Mouse (Mus musculus): Measurements from ENCODE around the gene Armcx2. TPM values are rescaled to one million over a fixed set of nuclear protein-coding genes. Genes with fewer than 3 reads are reported as not detected.
"Not testable (repeated sequence)": the region's sequence is repeated elsewhere in the genome, so short reads cannot be mapped to it uniquely, and the experiment has no call there.

Armcx2 gene
- polyA plus RNA-seq (2014; fragmentation: Nextera tagmentation; extraction: Ambion mirVana): 86.8 and 92.0 TPM in 2 replicates

- Histone ChIP-seq H3K27ac (ENCODE audit: low read depth, low read length) (no peak within 1 kb of the TSS), H3K4me2 (ENCODE audit: low read depth) (peak within 1 kb of the TSS; percentile 44), H3K36me3 (ENCODE audit: control insufficient read depth, insufficient read depth, low read length) (no peaks in the 10 kb centered on the region; the same call in 1 of the 2 replicates), H3K9ac (ENCODE audit: low read length) (peak within 1 kb of the TSS; percentile 67), H3K4me1 (ENCODE audit: control insufficient read depth, insufficient read depth, low read length) (no peaks in the 10 kb centered on the region), H3K9me3 (ENCODE audit: control insufficient read depth, low read length) (no peaks in the 10 kb centered on the region), H3K4me3 (ENCODE audit: low read depth, low read length) (peak within 1 kb of the TSS; percentile 57), H3K27me3 (ENCODE audit: control insufficient read depth, insufficient read depth, low read length) (0 out of 2 replicates have a peak, but pooled peaks cover 2% of the 10 kb centered on the region)
- 11% methylated on average over 16 of the region's 16 CpGs for WGBS
- DNase-seq (ENCODE audit: low spot score) (peak; percentile 67), ATAC-seq (ENCODE audit: insufficient read depth, low FRiP score, low TSS enrichment) (peak; percentile 92)
Measured at GRCm38 (mm10) chrX:134808755-134809224, at the start of gene Armcx2. Gene Armcx2, minus strand, starts transcription at chrX:134809221.

GRCm38 (mm10) chrX:134849662-134850061, 40.6 kb upstream of the Armcx2 start:
- 81% methylated on average over 3 of the region's 4 CpGs for WGBS

GRCm38 (mm10) chrX:134844424-134844823, 35.4 kb upstream of the Armcx2 start:
- H3K9me3 ChIP-seq (ENCODE audit: control insufficient read depth, low read length): no peaks in the 10 kb centered on the region
- 58% methylated on average over 2 of the region's 2 CpGs for WGBS
- no peak overlapping the region for H3K4me2 ChIP-seq (ENCODE audit: low read depth)
- no peaks in the 10 kb centered on the region for H3K4me1 ChIP-seq (ENCODE audit: control insufficient read depth, insufficient read depth, low read length)
- DNase-seq (ENCODE audit: low spot score) (no peak), ATAC-seq (ENCODE audit: insufficient read depth, low FRiP score, low TSS enrichment) (no peak)
- H3K27ac ChIP-seq (ENCODE audit: low read depth, low read length): no peak overlapping the region
- H3K27me3 ChIP-seq (ENCODE audit: control insufficient read depth, insufficient read depth, low read length): no peaks in the 10 kb centered on the region
- no peak overlapping the region for H3K9ac ChIP-seq (ENCODE audit: low read length)
- no peaks in the 10 kb centered on the region for H3K36me3 ChIP-seq (ENCODE audit: control insufficient read depth, insufficient read depth, low read length)
- H3K4me3 ChIP-seq (ENCODE audit: low read depth, low read length): no peak overlapping the region

More at GRCm38 (mm10) chrX:134849662-134850061, 40.6 kb upstream of the Armcx2 start:
- no peaks in the 10 kb centered on the region for H3K36me3 ChIP-seq (ENCODE audit: control insufficient read depth, insufficient read depth, low read length)
- H3K4me1 ChIP-seq (ENCODE audit: control insufficient read depth, insufficient read depth, low read length): no peaks in the 10 kb centered on the region
- H3K27ac ChIP-seq (ENCODE audit: low read depth, low read length): no peak overlapping the region
- no peaks in the 10 kb centered on the region for H3K9me3 ChIP-seq (ENCODE audit: control insufficient read depth, low read length)
- no peak overlapping the region for H3K9ac ChIP-seq (ENCODE audit: low read length)
- no peak for DNase-seq (ENCODE audit: low spot score)
- ATAC-seq (ENCODE audit: insufficient read depth, low FRiP score, low TSS enrichment): no peak
- no peaks in the 10 kb centered on the region for H3K27me3 ChIP-seq (ENCODE audit: control insufficient read depth, insufficient read depth, low read length)
- H3K4me2 ChIP-seq (ENCODE audit: low read depth): no peak overlapping the region
- H3K4me3 ChIP-seq (ENCODE audit: low read depth, low read length): no peak overlapping the region

- no peak overlapping the region for H3K27ac ChIP-seq (ENCODE audit: low read depth, low read length)
- no peak overlapping the region for H3K4me2 ChIP-seq (ENCODE audit: low read depth)
- no peaks in the 10 kb centered on the region for H3K27me3 ChIP-seq (ENCODE audit: control insufficient read depth, insufficient read depth, low read length)
- H3K36me3 ChIP-seq (ENCODE audit: control insufficient read depth, insufficient read depth, low read length): no peaks in the 10 kb centered on the region
- H3K4me1 ChIP-seq (ENCODE audit: control insufficient read depth, insufficient read depth, low read length): no peaks in the 10 kb centered on the region
- ATAC-seq (ENCODE audit: insufficient read depth, low FRiP score, low TSS enrichment) (no peak), DNase-seq (ENCODE audit: low spot score) (no peak)
- no peak overlapping the region for H3K4me3 ChIP-seq (ENCODE audit: low read depth, low read length)
- 62% methylated on average over 3 of the region's 3 CpGs for WGBS
- H3K9ac ChIP-seq (ENCODE audit: low read length): no peak overlapping the region
- no peaks in the 10 kb centered on the region for H3K9me3 ChIP-seq (ENCODE audit: control insufficient read depth, low read length)
Measured at GRCm38 (mm10) chrX:134830508-134830907, 21.5 kb upstream of the Armcx2 start.

- Histone ChIP-seq H3K27ac (ENCODE audit: low read depth, low read length) (no peak overlapping the region), H3K4me1 (ENCODE audit: control insufficient read depth, insufficient read depth, low read length) (no peaks in the 10 kb centered on the region), H3K27me3 (ENCODE audit: control insufficient read depth, insufficient read depth, low read length) (0 out of 2 replicates have a peak, but pooled peaks cover 2% of the 10 kb centered on the region), H3K9me3 (ENCODE audit: control insufficient read depth, low read length) (no peaks in the 10 kb centered on the region), H3K4me3 (ENCODE audit: low read depth, low read length) (peak overlapping the region; percentile 57), H3K9ac (ENCODE audit: low read length) (peak overlapping the region; percentile 67), H3K36me3 (ENCODE audit: control insufficient read depth, insufficient read depth, low read length) (no peaks in the 10 kb centered on the region; the same call in 1 of the 2 replicates), H3K4me2 (ENCODE audit: low read depth) (peak overlapping the region; percentile 44)
- 19% methylated on average over 27 of the region's 28 CpGs for WGBS
- ATAC-seq (ENCODE audit: insufficient read depth, low FRiP score, low TSS enrichment) (peak; percentile 62), DNase-seq (ENCODE audit: low spot score) (peak; percentile 61)
Measured at GRCm38 (mm10) chrX:134807833-134808754, 927 bp downstream of the Armcx2 start.

- Histone ChIP-seq H3K27me3 (ENCODE audit: control insufficient read depth, insufficient read depth, low read length) (no peaks in the 10 kb centered on the region), H3K27ac (ENCODE audit: low read depth, low read length) (no peak overlapping the region), H3K4me2 (ENCODE audit: low read depth) (no peak overlapping the region), H3K9ac (ENCODE audit: low read length) (no peak overlapping the region), H3K4me1 (ENCODE audit: control insufficient read depth, insufficient read depth, low read length) (no peaks in the 10 kb centered on the region), H3K9me3 (ENCODE audit: control insufficient read depth, low read length) (no peaks in the 10 kb centered on the region), H3K36me3 (ENCODE audit: control insufficient read depth, insufficient read depth, low read length) (no peaks in the 10 kb centered on the region), H3K4me3 (ENCODE audit: low read depth, low read length) (no peak overlapping the region)
- ATAC-seq (ENCODE audit: insufficient read depth, low FRiP score, low TSS enrichment): no peak
- DNase-seq (ENCODE audit: low spot score): no peak
- 88% methylated on average over 4 of the region's 4 CpGs for WGBS
Measured at GRCm38 (mm10) chrX:134787728-134788127, 21.3 kb downstream of the Armcx2 start.

GRCm38 (mm10) chrX:134763428-134764198, 45.4 kb downstream of the Armcx2 start:
- WGBS: 35% methylated on average over 4 of the region's 4 CpGs

GRCm38 (mm10) chrX:134757293-134757995, 51.6 kb downstream of the Armcx2 start:
- Histone ChIP-seq H3K9me3 (ENCODE audit: control insufficient read depth, low read length) (no peaks in the 10 kb centered on the region), H3K27me3 (ENCODE audit: control insufficient read depth, insufficient read depth, low read length) (no peaks in the 10 kb centered on the region), H3K4me1 (ENCODE audit: control insufficient read depth, insufficient read depth, low read length) (no peaks in the 10 kb centered on the region), H3K36me3 (ENCODE audit: control insufficient read depth, insufficient read depth, low read length) (no peaks in the 10 kb centered on the region), H3K4me3 (ENCODE audit: low read depth, low read length) (peak overlapping the region; percentile 55), H3K9ac (ENCODE audit: low read length) (peak overlapping the region; percentile 59), H3K27ac (ENCODE audit: low read depth, low read length) (no peak overlapping the region), H3K4me2 (ENCODE audit: low read depth) (peak overlapping the region; percentile 39)
- WGBS: 28% methylated on average over 12 of the region's 13 CpGs
- ATAC-seq (ENCODE audit: insufficient read depth, low FRiP score, low TSS enrichment) (peak; percentile 30; the same call in 1 of the 2 replicates), DNase-seq (ENCODE audit: low spot score) (no peak)

More at GRCm38 (mm10) chrX:134763428-134764198, 45.4 kb downstream of the Armcx2 start:
- H3K4me3 ChIP-seq (ENCODE audit: low read depth, low read length); DNase-seq (ENCODE audit: low spot score); H3K9ac ChIP-seq (ENCODE audit: low read length); H3K4me2 ChIP-seq (ENCODE audit: low read depth); H3K36me3 ChIP-seq (ENCODE audit: control insufficient read depth, insufficient read depth, low read length); ATAC-seq (ENCODE audit: insufficient read depth, low FRiP score, low TSS enrichment); H3K4me1 ChIP-seq (ENCODE audit: control insufficient read depth, insufficient read depth, low read length); H3K27ac ChIP-seq (ENCODE audit: low read depth, low read length); H3K27me3 ChIP-seq (ENCODE audit: control insufficient read depth, insufficient read depth, low read length); H3K9me3 ChIP-seq (ENCODE audit: control insufficient read depth, low read length): not testable (repeated sequence)

All from neural tube, embryonic 11.5 days (tissue).